Mouse (Mus musculus) lung, adult 2 months (tissue): Measurements from ENCODE around the gene Ppa1.
"Not testable (repeated sequence)": the region's sequence is repeated elsewhere in the genome, so short reads cannot be mapped to it uniquely, and the experiment has no call there.

Experiments used
- CTCF ChIP-seq: fragments of 200-500 bp; IDR thresholded peaks from 2 replicates; pipeline ENCODE4 v1.5.1; 2011; ENCODE audit warnings: mild to moderate bottlenecking, low read length, control low read depth; ENCODE audit not compliant: insufficient read depth
- POLR2A ChIP-seq: fragments of 200-500 bp; IDR thresholded peaks from 2 replicates; pipeline ENCODE4 v1.6.1; 2011; ENCODE audit warnings: low read depth, mild to moderate bottlenecking, control low read depth, low read length, borderline replicate concordance; ENCODE audit errors: extremely low read depth

- not testable (repeated sequence) for TF ChIP-seq CTCF, POLR2A
Measured at GRCm38 (mm10) chr10:61605381-61605780, 43.0 kb upstream of the Ppa1 start.
